Mouse (Mus musculus) neural tube, embryonic 11.5 days (tissue): ENCODE measurements around the gene Zfp202. TPM values are rescaled to one million over a fixed set of nuclear protein-coding genes. Genes with fewer than 3 reads are reported as not detected.

Experiments used
- ATAC-seq: fragments of 200-750 bp; cut with Nextera tagmentation; 2 replicates; pipeline ENCODE4 v1.8.0; 2017; ENCODE audit warnings: moderate number of reproducible peaks, mild to moderate bottlenecking, moderate TSS enrichment, moderate library complexity; ENCODE audit not compliant: insufficient read depth, low FRiP score, low TSS enrichment
- DNase-seq: peaks from one replicate; pipeline ENCODE4 v3.0.0-alpha.2; 2015; ENCODE audit warnings: low spot score
- H3K27ac ChIP-seq: fragments of 300-500 bp; sonication (generic); 2 replicates; pipeline ENCODE4 v1.5.1; 2014; ENCODE audit warnings: low read depth, mild to moderate bottlenecking, low read length
- H3K27me3 ChIP-seq: fragments of 300-500 bp; sonication (generic); 2 replicates; pipeline ENCODE4 v1.6.1; 2014; ENCODE audit warnings: mild to moderate bottlenecking, low read length, mixed read lengths; ENCODE audit not compliant: control insufficient read depth, insufficient read depth
- H3K36me3 ChIP-seq: fragments of 300-500 bp; sonication (generic); 2 replicates; pipeline ENCODE4 v1.6.1; 2014; ENCODE audit warnings: mild to moderate bottlenecking, low read length, moderate library complexity, mixed read lengths; ENCODE audit not compliant: control insufficient read depth, insufficient read depth
- H3K4me1 ChIP-seq: fragments of 300-500 bp; sonication (generic); 2 replicates; pipeline ENCODE4 v1.6.1; 2014; ENCODE audit warnings: low read length, mixed read lengths; ENCODE audit not compliant: control insufficient read depth, insufficient read depth
- H3K4me2 ChIP-seq: fragments of 300-500 bp; sonication (generic); 2 replicates; pipeline ENCODE4 v1.6.1; 2014; ENCODE audit warnings: low read depth, mild to moderate bottlenecking, moderate library complexity
- H3K4me3 ChIP-seq: fragments of 300-500 bp; sonication (generic); 2 replicates; pipeline ENCODE4 v1.5.1; 2014; ENCODE audit warnings: low read depth, low read length
- H3K9ac ChIP-seq: fragments of 300-500 bp; sonication (generic); 2 replicates; pipeline ENCODE4 v1.6.1; 2014; ENCODE audit warnings: mild to moderate bottlenecking, low read length
- H3K9me3 ChIP-seq: fragments of 300-500 bp; sonication (generic); 2 replicates; pipeline ENCODE4 v1.6.1; 2016; ENCODE audit warnings: low read length; ENCODE audit not compliant: control insufficient read depth
- WGBS: fragments of 180-500 bp; shearing (Covaris S2); extraction: QIAGEN DNeasy Blood & Tissue Kit; methylation state at CpG from one replicate; pipeline ENCODE4 v1.1.7; 2014; 5-methylcytosine and 5-hydroxymethylcytosine counted together
- polyA plus RNA-seq: library from polyadenylated mRNA; unstranded; fragments of >200 nt; fragmentation: Nextera tagmentation; extraction: Ambion mirVana; gene quantifications from 2 replicates; pipeline ENCODE4 v1.2.1, GENCODE M21; 2014

Zfp202 gene
- polyA plus RNA-seq, 1 experiment from 2014 or later = 6.9 TPM

GRCm38 (mm10) chr9:40206546-40206950, 14.4 kb downstream of the Zfp202 start:
- Histone ChIP-seq H3K4me3 (no peak overlapping the region), H3K9ac (no peak overlapping the region), H3K27me3 (no peaks in the 10 kb centered on the region), H3K36me3 (peaks cover 13% of the 10 kb centered on the region), H3K4me1 (no peaks in the 10 kb centered on the region), H3K4me2 (no peak overlapping the region), H3K9me3 (no peaks in the 10 kb centered on the region), H3K27ac (no peak overlapping the region)
- no peak for ATAC-seq
- no peak for DNase-seq
- 83% methylated on average over 5 of the region's 5 CpGs for WGBS

GRCm38 (mm10) chr9:40210744-40211143, 18.6 kb downstream of the Zfp202 start:
- WGBS = 92% methylated on average over 2 of the region's 2 CpGs
- no peak for DNase-seq
- H3K9ac ChIP-seq = no peak overlapping the region
- H3K4me1 ChIP-seq = no peaks in the 10 kb centered on the region
- peaks cover 15% of the 10 kb centered on the region for H3K36me3 ChIP-seq
- H3K9me3 ChIP-seq = no peaks in the 10 kb centered on the region
- no peak for ATAC-seq
- H3K4me3 ChIP-seq = no peak overlapping the region
- H3K27ac ChIP-seq = no peak overlapping the region
- H3K4me2 ChIP-seq = no peak overlapping the region
- no peaks in the 10 kb centered on the region for H3K27me3 ChIP-seq

GRCm38 (mm10) chr9:40214058-40214457, 21.9 kb downstream of the Zfp202 start:
- no peaks in the 10 kb centered on the region for H3K4me1 ChIP-seq
- no peak overlapping the region for H3K4me2 ChIP-seq
- H3K9me3 ChIP-seq = no peaks in the 10 kb centered on the region
- no peak for ATAC-seq
- H3K27ac ChIP-seq = no peak overlapping the region
- no peak overlapping the region for H3K4me3 ChIP-seq
- no peak overlapping the region for H3K9ac ChIP-seq
- no peak for DNase-seq
- peaks cover 10% of the 10 kb centered on the region for H3K36me3 ChIP-seq
- H3K27me3 ChIP-seq = no peaks in the 10 kb centered on the region
- WGBS = 95% methylated on average over 5 of the region's 5 CpGs

GRCm38 (mm10) chr9:40216651-40217050, 24.5 kb downstream of the Zfp202 start:
- ATAC-seq = no peak
- DNase-seq = no peak
- Histone ChIP-seq H3K27ac (no peak overlapping the region), H3K9ac (no peak overlapping the region), H3K4me1 (no peaks in the 10 kb centered on the region), H3K36me3 (peaks cover under 1% of the 10 kb centered on the region), H3K4me3 (no peak overlapping the region), H3K27me3 (no peaks in the 10 kb centered on the region), H3K9me3 (no peaks in the 10 kb centered on the region), H3K4me2 (no peak overlapping the region)
- 84% methylated on average over 4 of the region's 4 CpGs for WGBS

GRCm38 (mm10) chr9:40224289-40224688, 32.2 kb downstream of the Zfp202 start:
- no peak overlapping the region for H3K4me3 ChIP-seq
- no peaks in the 10 kb centered on the region for H3K9me3 ChIP-seq
- H3K9ac ChIP-seq = no peak overlapping the region
- 76% methylated on average over 4 of the region's 4 CpGs for WGBS
- no peak overlapping the region for H3K27ac ChIP-seq
- no peaks in the 10 kb centered on the region for H3K36me3 ChIP-seq
- no peaks in the 10 kb centered on the region for H3K4me1 ChIP-seq
- no peak for ATAC-seq
- no peak for DNase-seq
- no peaks in the 10 kb centered on the region for H3K27me3 ChIP-seq
- H3K4me2 ChIP-seq = no peak overlapping the region

- no peak overlapping the region for H3K4me2 ChIP-seq
- WGBS = 74% methylated on average over 10 of the region's 10 CpGs
- no peaks in the 10 kb centered on the region for H3K9me3 ChIP-seq
These were observed 36.0 kb downstream of the Zfp202 start for GRCm38 (mm10) chr9:40227874-40228789.

GRCm38 (mm10) chr9:40228804-40229331, 36.8 kb downstream of the Zfp202 start:
- ATAC-seq (no peak), DNase-seq (no peak)
- no peaks in the 10 kb centered on the region for H3K27me3 ChIP-seq
- H3K9me3 ChIP-seq = no peaks in the 10 kb centered on the region
- H3K4me1 ChIP-seq = no peaks in the 10 kb centered on the region
- WGBS = 79% methylated on average over 6 of the region's 6 CpGs
- H3K4me3 ChIP-seq = no peak overlapping the region
- no peak overlapping the region for H3K27ac ChIP-seq
- H3K4me2 ChIP-seq = no peak overlapping the region
- no peaks in the 10 kb centered on the region for H3K36me3 ChIP-seq
- no peak overlapping the region for H3K9ac ChIP-seq

More at GRCm38 (mm10) chr9:40227874-40228789, 36.0 kb downstream of the Zfp202 start:
- H3K4me3 ChIP-seq = no peak overlapping the region
- no peak overlapping the region for H3K27ac ChIP-seq
- H3K4me1 ChIP-seq = no peaks in the 10 kb centered on the region
- H3K9ac ChIP-seq = no peak overlapping the region
- peak; percentile 72 for DNase-seq
- H3K27me3 ChIP-seq = no peaks in the 10 kb centered on the region
- no peaks in the 10 kb centered on the region for H3K36me3 ChIP-seq
- peak; percentile 38; the same call in 1 of the 2 replicates for ATAC-seq

GRCm38 (mm10) chr9:40229479-40229878, 37.4 kb downstream of the Zfp202 start:
- Histone ChIP-seq H3K36me3 (no peaks in the 10 kb centered on the region), H3K4me1 (no peaks in the 10 kb centered on the region), H3K4me2 (no peak overlapping the region), H3K9me3 (no peaks in the 10 kb centered on the region), H3K27me3 (no peaks in the 10 kb centered on the region), H3K4me3 (no peak overlapping the region), H3K9ac (no peak overlapping the region), H3K27ac (no peak overlapping the region)
- ATAC-seq = no peak
- WGBS = 68% methylated on average over 5 of the region's 5 CpGs
- no peak for DNase-seq

GRCm38 (mm10) chr9:40231019-40231418, 38.9 kb downstream of the Zfp202 start:
- Histone ChIP-seq H3K36me3 (no peaks in the 10 kb centered on the region), H3K9me3 (no peaks in the 10 kb centered on the region), H3K27me3 (no peaks in the 10 kb centered on the region), H3K4me2 (no peak overlapping the region), H3K9ac (no peak overlapping the region), H3K4me3 (no peak overlapping the region), H3K4me1 (no peaks in the 10 kb centered on the region), H3K27ac (no peak overlapping the region)
- no peak for ATAC-seq
- no peak for DNase-seq
- WGBS = 94% methylated on average over 3 of the region's 3 CpGs
